Mouse (Mus musculus): ENCODE data around the gene Meis1. TPM values are rescaled to one million over a fixed set of nuclear protein-coding genes. Genes with fewer than 3 reads are reported as not detected.

Gene Meis1
- polyA plus RNA-seq, 1 experiment from 2014 or later, result 69.8 TPM

DNA sequence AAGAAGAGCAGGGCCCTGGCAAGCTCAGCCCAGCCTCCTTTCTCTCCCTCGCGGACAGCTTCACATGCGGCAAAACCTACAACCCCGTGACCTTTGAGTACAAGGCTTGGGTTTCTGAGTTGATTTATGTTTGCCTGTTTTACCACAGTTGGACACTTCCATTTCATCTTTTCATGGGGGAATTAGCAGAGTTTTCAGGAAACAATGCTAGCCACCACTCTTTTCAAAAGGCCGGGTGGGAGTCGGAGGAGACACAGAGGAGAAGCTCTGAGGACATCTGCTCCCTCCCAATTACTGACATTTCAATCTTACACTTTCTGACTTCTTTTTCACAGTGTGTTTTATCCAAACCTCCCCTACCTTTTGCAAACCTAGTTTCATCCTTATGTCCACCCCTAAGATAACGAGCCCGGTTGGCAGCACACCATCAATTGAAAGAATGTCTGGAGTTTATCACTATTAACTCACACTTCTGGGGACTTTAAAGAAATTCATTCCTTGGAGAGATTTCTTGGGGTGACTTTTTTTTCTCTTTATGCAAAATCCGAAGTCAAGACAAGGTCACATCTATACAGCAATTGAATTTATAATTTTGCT is 133.0 kb downstream of the Meis1 start:
- H3K4me2 ChIP-seq (ENCODE audit: low read depth, severe bottlenecking), result no peak overlapping the region
- no peaks in the 10 kb centered on the region for H3K9me3 ChIP-seq (ENCODE audit: control insufficient read depth, low read length)
- no peak overlapping the region for H3K9ac ChIP-seq (ENCODE audit: low read length)
- H3K36me3 ChIP-seq (ENCODE audit: control insufficient read depth, insufficient read depth, low read length), result no peaks in the 10 kb centered on the region
- no peak for ATAC-seq (ENCODE audit: insufficient number of reproducible peaks, low FRiP score, low TSS enrichment, low read depth)
- WGBS, result 4% methylated on average over 9 of the region's 9 CpGs
- no peak overlapping the region for H3K4me3 ChIP-seq (ENCODE audit: low read depth, low read length)
- no peak overlapping the region for H3K27ac ChIP-seq (replicated peaks; ENCODE audit: low read depth, low read length)
- DNase-seq (ENCODE audit: low spot score), result peak; percentile 63
- H3K4me1 ChIP-seq (ENCODE audit: control insufficient read depth, insufficient read depth, low read length), result peaks cover 17% of the 10 kb centered on the region
- H3K27me3 ChIP-seq (ENCODE audit: control insufficient read depth, insufficient read depth, low read length), result no peaks in the 10 kb centered on the region

- Histone ChIP-seq H3K9ac (ENCODE audit: low read length) (no peak overlapping the region), H3K27me3 (ENCODE audit: control insufficient read depth, insufficient read depth, low read length) (no peaks in the 10 kb centered on the region), H3K4me3 (ENCODE audit: low read depth, low read length) (no peak overlapping the region), H3K9me3 (ENCODE audit: control insufficient read depth, low read length) (no peaks in the 10 kb centered on the region), H3K27ac (replicated peaks; ENCODE audit: low read depth, low read length) (no peak overlapping the region), H3K4me2 (ENCODE audit: low read depth, severe bottlenecking) (no peak overlapping the region), H3K4me1 (ENCODE audit: control insufficient read depth, insufficient read depth, low read length) (peaks cover 17% of the 10 kb centered on the region), H3K36me3 (ENCODE audit: control insufficient read depth, insufficient read depth, low read length) (no peaks in the 10 kb centered on the region)
- DNase-seq (ENCODE audit: low spot score), result peak; percentile 45
- no peak for ATAC-seq (ENCODE audit: insufficient number of reproducible peaks, low FRiP score, low TSS enrichment, low read depth)
- WGBS, result 4% methylated on average over 6 of the region's 6 CpGs
Observed at GRCm38 (mm10) chr11:18885036-18885728, 133.6 kb downstream of the Meis1 start.

- Histone ChIP-seq H3K27ac (replicated peaks; ENCODE audit: low read depth, low read length) (no peak overlapping the region), H3K9ac (ENCODE audit: low read length) (no peak overlapping the region), H3K36me3 (ENCODE audit: control insufficient read depth, insufficient read depth, low read length) (no peaks in the 10 kb centered on the region), H3K27me3 (ENCODE audit: control insufficient read depth, insufficient read depth, low read length) (no peaks in the 10 kb centered on the region), H3K4me2 (ENCODE audit: low read depth, severe bottlenecking) (no peak overlapping the region), H3K4me3 (ENCODE audit: low read depth, low read length) (no peak overlapping the region), H3K9me3 (ENCODE audit: control insufficient read depth, low read length) (no peaks in the 10 kb centered on the region), H3K4me1 (ENCODE audit: control insufficient read depth, insufficient read depth, low read length) (peaks cover 17% of the 10 kb centered on the region)
- DNase-seq (ENCODE audit: low spot score) (no peak), ATAC-seq (ENCODE audit: insufficient number of reproducible peaks, low FRiP score, low TSS enrichment, low read depth) (no peak)
- WGBS, result 49% methylated on average over 3 of the region's 3 CpGs
Observed at GRCm38 (mm10) chr11:18883987-18884386, 134.8 kb downstream of the Meis1 start.

DNA sequence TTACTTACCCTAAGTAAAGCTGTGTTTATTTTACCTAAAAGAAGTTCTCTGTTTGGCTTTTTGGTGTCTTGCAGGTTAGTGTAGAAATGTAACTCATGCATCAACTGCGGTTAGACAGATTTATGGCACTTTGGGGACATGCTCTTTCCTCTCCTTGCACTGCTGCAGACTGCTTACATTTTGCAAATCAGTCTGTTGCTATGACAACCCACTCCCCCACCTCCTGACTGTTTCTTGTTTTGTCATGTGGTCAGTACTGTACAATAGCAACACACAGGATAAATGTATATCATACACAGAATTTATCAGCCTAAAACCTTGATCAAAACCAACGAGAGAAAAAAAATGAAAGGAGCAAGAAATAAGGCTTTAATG is 135.3 kb downstream of the Meis1 start:
- DNase-seq (ENCODE audit: low spot score) (peak; percentile 72), ATAC-seq (ENCODE audit: insufficient number of reproducible peaks, low FRiP score, low TSS enrichment, low read depth) (peak; percentile 88)
- Histone ChIP-seq H3K4me1 (ENCODE audit: control insufficient read depth, insufficient read depth, low read length) (peaks cover 19% of the 10 kb centered on the region), H3K27ac (replicated peaks; ENCODE audit: low read depth, low read length) (no peak overlapping the region), H3K36me3 (ENCODE audit: control insufficient read depth, insufficient read depth, low read length) (no peaks in the 10 kb centered on the region), H3K4me2 (ENCODE audit: low read depth, severe bottlenecking) (no peak overlapping the region), H3K9ac (ENCODE audit: low read length) (no peak overlapping the region), H3K27me3 (ENCODE audit: control insufficient read depth, insufficient read depth, low read length) (no peaks in the 10 kb centered on the region), H3K4me3 (ENCODE audit: low read depth, low read length) (no peak overlapping the region), H3K9me3 (ENCODE audit: control insufficient read depth, low read length) (no peaks in the 10 kb centered on the region)
- WGBS, result 34% methylated on average over 2 of the region's 2 CpGs

DNA sequence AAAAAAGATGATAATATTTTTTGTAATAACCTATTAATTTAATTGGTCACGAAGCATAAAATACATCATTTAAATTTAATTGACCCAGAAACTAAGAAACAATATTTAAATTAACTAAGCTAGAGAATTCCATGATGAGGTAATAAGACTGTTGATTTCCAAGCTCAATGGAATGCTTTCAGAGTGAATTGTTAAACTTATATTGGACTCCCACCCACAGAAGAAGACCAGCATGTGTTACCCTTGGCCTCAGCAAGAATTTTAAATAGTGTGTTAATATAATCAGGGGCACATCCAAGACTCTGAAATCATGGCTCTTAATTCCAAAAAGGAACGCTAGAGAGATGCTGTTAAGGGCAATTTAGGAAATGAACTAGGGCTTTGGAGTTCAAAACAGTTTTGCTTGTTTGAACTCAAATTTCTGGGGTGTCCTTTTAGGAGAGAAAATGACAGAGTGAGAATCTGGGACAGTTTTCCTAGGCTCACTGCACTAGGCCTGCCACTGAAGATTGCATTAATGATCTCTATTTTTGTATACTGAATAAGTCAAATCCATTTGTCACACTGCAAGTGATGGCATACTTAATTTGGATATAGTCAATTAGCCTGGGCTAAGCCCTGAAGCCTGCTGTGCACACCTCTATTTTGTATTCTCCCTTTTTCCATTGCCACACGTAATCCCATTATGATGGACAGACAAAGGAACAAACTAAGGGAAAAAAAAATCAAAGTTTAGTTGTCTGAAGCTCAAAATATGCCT is 135.9 kb downstream of the Meis1 start:
- no peaks in the 10 kb centered on the region for H3K36me3 ChIP-seq (ENCODE audit: control insufficient read depth, insufficient read depth, low read length)
- no peak for ATAC-seq (ENCODE audit: insufficient number of reproducible peaks, low FRiP score, low TSS enrichment, low read depth)
- 48% methylated on average over 3 of the region's 3 CpGs for WGBS

GRCm38 (mm10) chr11:18882315-18882714 is 136.5 kb downstream of the Meis1 start:
- H3K4me1 ChIP-seq (ENCODE audit: control insufficient read depth, insufficient read depth, low read length), result peaks cover 19% of the 10 kb centered on the region
- ATAC-seq (ENCODE audit: insufficient number of reproducible peaks, low FRiP score, low TSS enrichment, low read depth) (no peak), DNase-seq (ENCODE audit: low spot score) (no peak)
- H3K4me2 ChIP-seq (ENCODE audit: low read depth, severe bottlenecking), result no peak overlapping the region
- no peak overlapping the region for H3K9ac ChIP-seq (ENCODE audit: low read length)
- no peaks in the 10 kb centered on the region for H3K36me3 ChIP-seq (ENCODE audit: control insufficient read depth, insufficient read depth, low read length)
- 82% methylated on average over 5 of the region's 5 CpGs for WGBS
- no peaks in the 10 kb centered on the region for H3K27me3 ChIP-seq (ENCODE audit: control insufficient read depth, insufficient read depth, low read length)
- no peak overlapping the region for H3K27ac ChIP-seq (replicated peaks; ENCODE audit: low read depth, low read length)
- no peaks in the 10 kb centered on the region for H3K9me3 ChIP-seq (ENCODE audit: control insufficient read depth, low read length)
- H3K4me3 ChIP-seq (ENCODE audit: low read depth, low read length), result no peak overlapping the region

More for the DNA sequence above, 135.9 kb downstream of the Meis1 start:
- Histone ChIP-seq H3K27ac (replicated peaks; ENCODE audit: low read depth, low read length) (no peak overlapping the region), H3K4me1 (ENCODE audit: control insufficient read depth, insufficient read depth, low read length) (peaks cover 19% of the 10 kb centered on the region), H3K9ac (ENCODE audit: low read length) (no peak overlapping the region), H3K4me2 (ENCODE audit: low read depth, severe bottlenecking) (no peak overlapping the region), H3K9me3 (ENCODE audit: control insufficient read depth, low read length) (no peaks in the 10 kb centered on the region), H3K27me3 (ENCODE audit: control insufficient read depth, insufficient read depth, low read length) (no peaks in the 10 kb centered on the region), H3K4me3 (ENCODE audit: low read depth, low read length) (no peak overlapping the region)
- DNase-seq (ENCODE audit: low spot score), result no peak

DNA sequence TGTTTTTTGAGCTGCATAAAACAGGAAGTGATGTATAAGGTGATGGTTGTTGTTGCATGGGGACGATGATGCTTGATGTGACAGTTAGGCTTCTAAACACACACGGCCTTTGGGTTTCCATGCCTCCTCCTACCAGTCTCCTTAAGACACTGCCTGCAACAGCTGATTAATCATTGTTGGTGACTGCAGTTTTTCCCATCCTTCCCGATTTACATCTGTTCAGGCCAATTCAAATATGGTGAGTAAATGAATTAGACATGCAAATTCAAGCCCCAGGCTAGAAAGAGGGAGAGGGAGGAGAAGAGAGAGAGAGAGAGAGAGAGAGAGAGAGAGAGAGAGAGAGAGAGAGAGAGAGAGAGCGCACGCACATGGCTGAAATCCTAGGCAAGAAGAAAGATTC is 138.0 kb downstream of the Meis1 start:
- DNase-seq (ENCODE audit: low spot score) (no peak), ATAC-seq (ENCODE audit: insufficient number of reproducible peaks, low FRiP score, low TSS enrichment, low read depth) (no peak)
- peaks cover 15% of the 10 kb centered on the region for H3K27me3 ChIP-seq (ENCODE audit: control insufficient read depth, insufficient read depth, low read length)
- H3K4me3 ChIP-seq (ENCODE audit: low read depth, low read length), result no peak overlapping the region
- no peaks in the 10 kb centered on the region for H3K36me3 ChIP-seq (ENCODE audit: control insufficient read depth, insufficient read depth, low read length)
- WGBS, result 57% methylated on average over 5 of the region's 5 CpGs
- H3K9me3 ChIP-seq (ENCODE audit: control insufficient read depth, low read length), result no peaks in the 10 kb centered on the region
- no peak overlapping the region for H3K27ac ChIP-seq (replicated peaks; ENCODE audit: low read depth, low read length)
- no peak overlapping the region for H3K4me2 ChIP-seq (ENCODE audit: low read depth, severe bottlenecking)
- peaks cover 25% of the 10 kb centered on the region for H3K4me1 ChIP-seq (ENCODE audit: control insufficient read depth, insufficient read depth, low read length)
- H3K9ac ChIP-seq (ENCODE audit: low read length), result no peak overlapping the region

- Histone ChIP-seq H3K27me3 (ENCODE audit: control insufficient read depth, insufficient read depth, low read length) (peaks cover 27% of the 10 kb centered on the region), H3K9ac (ENCODE audit: low read length) (no peak overlapping the region), H3K4me1 (ENCODE audit: control insufficient read depth, insufficient read depth, low read length) (peaks cover 18% of the 10 kb centered on the region; the same call in 1 of the 2 replicates), H3K27ac (replicated peaks; ENCODE audit: low read depth, low read length) (no peak overlapping the region), H3K9me3 (ENCODE audit: control insufficient read depth, low read length) (no peaks in the 10 kb centered on the region), H3K4me3 (ENCODE audit: low read depth, low read length) (no peak overlapping the region), H3K36me3 (ENCODE audit: control insufficient read depth, insufficient read depth, low read length) (no peaks in the 10 kb centered on the region), H3K4me2 (ENCODE audit: low read depth, severe bottlenecking) (no peak overlapping the region; the same call in 1 of the 2 replicates)
- ATAC-seq (ENCODE audit: insufficient number of reproducible peaks, low FRiP score, low TSS enrichment, low read depth) (no peak), DNase-seq (ENCODE audit: low spot score) (no peak)
- 0% methylated on average over 1 of the region's 1 CpGs for WGBS
Observed at GRCm38 (mm10) chr11:18879456-18879818, 139.3 kb downstream of the Meis1 start.
